Mouse (Mus musculus) spleen, adult 2 months (tissue): ENCODE measurements around the gene Ppp1r9b. TPM values are rescaled to one million over a fixed set of nuclear protein-coding genes. Genes with fewer than 3 reads are reported as not detected.

Source experiments
- DNase-seq, 2 experiments: peaks; one replicate each; pipeline versions ENCODE4 v3.0.0 to v3.0.0-alpha.2; 2012 to 2021; ENCODE audit warnings: low spot score in 2 of 2, low read depth in 1 of 2
- H3K27ac ChIP-seq: fragments of 200-500 bp; 2 replicates; pipeline ENCODE4 v1.5.1; 2012; ENCODE audit warnings: low read length, inconsistent platforms; ENCODE audit not compliant: insufficient read depth
- H3K27me3 ChIP-seq: fragments of 200-500 bp; 2 replicates; pipeline ENCODE4 v1.6.1; 2012; ENCODE audit warnings: mild to moderate bottlenecking, moderate library complexity, low read length, inconsistent platforms; ENCODE audit not compliant: control insufficient read depth, insufficient read depth
- H3K36me3 ChIP-seq: fragments of 200-500 bp; 2 replicates; pipeline ENCODE4 v1.6.1; 2012; ENCODE audit warnings: mild to moderate bottlenecking, low read length, inconsistent platforms; ENCODE audit not compliant: control insufficient read depth, insufficient read depth
- H3K4me1 ChIP-seq: fragments of 200-500 bp; 2 replicates; pipeline ENCODE4 v1.6.1; 2011; ENCODE audit warnings: inconsistent platforms; ENCODE audit not compliant: control insufficient read depth, insufficient read depth, insufficient read length
- H3K4me3 ChIP-seq: fragments of 200-500 bp; 2 replicates; pipeline ENCODE4 v1.5.1; 2011; ENCODE audit warnings: mild to moderate bottlenecking, inconsistent platforms; ENCODE audit not compliant: insufficient read depth, insufficient read length; ENCODE audit errors: extremely low read depth
- CTCF ChIP-seq: fragments of 200-500 bp; IDR thresholded peaks from 2 replicates; pipeline ENCODE4 v1.5.1; 2011; ENCODE audit warnings: mild to moderate bottlenecking, inconsistent platforms; ENCODE audit not compliant: insufficient read depth, insufficient read length, insufficient replicate concordance; ENCODE audit errors: extremely low read depth
- POLR2A ChIP-seq: fragments of 200-500 bp; IDR thresholded peaks from 2 replicates; pipeline ENCODE4 v1.6.1; 2011; ENCODE audit warnings: low read depth, low read length, inconsistent platforms
- WGBS: fragments of 180-500 bp; shearing (Covaris S2); methylation state at CpG from one replicate; pipeline ENCODE4 v1.1.7; 2018; 5-methylcytosine and 5-hydroxymethylcytosine counted together
- polyA plus RNA-seq: library from polyadenylated mRNA; depleted of rRNA; stranded (reverse); fragments of >200 nt; gene quantifications from 2 replicates; pipeline ENCODE4 v1.2.3, GENCODE M21; 2012

Gene Ppp1r9b
- polyA plus RNA-seq, 1 experiment: 51.9 TPM

DNA sequence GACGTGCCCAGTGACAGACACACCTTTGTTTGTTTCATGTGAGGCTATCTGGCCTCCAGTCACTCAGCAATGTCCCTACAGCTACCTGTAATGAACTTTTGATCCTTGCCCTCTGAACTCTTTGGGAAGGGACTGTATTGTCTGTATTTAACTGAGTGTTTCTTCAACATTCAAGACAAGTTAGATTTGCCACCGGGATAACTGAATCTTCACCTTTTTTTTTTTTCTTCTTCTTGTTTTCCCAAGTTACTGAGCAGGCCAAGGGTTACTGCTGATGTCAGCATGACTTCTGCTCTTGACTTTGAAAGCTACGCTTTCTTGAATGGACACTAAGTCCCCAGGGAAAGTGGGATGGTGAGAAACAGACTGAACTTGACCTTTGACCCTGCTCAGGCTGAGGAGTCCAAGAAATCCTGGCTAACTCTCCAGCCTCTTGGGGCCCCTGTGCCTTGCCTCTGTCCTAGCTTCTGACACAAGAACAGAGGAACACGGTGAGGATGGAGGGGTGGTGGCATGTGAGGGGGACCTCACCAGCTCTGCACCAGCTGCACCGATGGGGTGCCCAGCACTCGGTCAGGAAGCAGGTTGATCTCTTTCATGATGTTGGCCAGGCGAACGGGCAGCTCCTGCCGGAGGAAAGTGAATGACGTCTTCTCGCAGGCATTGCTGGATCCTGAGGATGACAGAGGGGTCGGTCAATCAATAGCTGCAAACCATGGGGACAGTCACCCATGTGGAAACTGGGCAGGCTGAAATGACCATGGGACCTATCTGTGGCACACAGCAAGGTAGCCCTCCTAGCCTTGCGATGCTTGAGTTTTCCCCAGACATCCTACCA, 48.2 kb downstream of the Ppp1r9b start:
- H3K27me3 ChIP-seq: no peaks in the 10 kb centered on the region
- no peaks in the 10 kb centered on the region for H3K36me3 ChIP-seq
- no peak overlapping the region for H3K27ac ChIP-seq
- H3K4me3 ChIP-seq: no peak overlapping the region
- peaks cover 3% of the 10 kb centered on the region; the same call in 1 of the 2 replicates for H3K4me1 ChIP-seq
- TF ChIP-seq CTCF (no peak), POLR2A (no peak)
- 91% methylated on average over 13 of the region's 13 CpGs for WGBS
- DNase-seq: no peak

DNA sequence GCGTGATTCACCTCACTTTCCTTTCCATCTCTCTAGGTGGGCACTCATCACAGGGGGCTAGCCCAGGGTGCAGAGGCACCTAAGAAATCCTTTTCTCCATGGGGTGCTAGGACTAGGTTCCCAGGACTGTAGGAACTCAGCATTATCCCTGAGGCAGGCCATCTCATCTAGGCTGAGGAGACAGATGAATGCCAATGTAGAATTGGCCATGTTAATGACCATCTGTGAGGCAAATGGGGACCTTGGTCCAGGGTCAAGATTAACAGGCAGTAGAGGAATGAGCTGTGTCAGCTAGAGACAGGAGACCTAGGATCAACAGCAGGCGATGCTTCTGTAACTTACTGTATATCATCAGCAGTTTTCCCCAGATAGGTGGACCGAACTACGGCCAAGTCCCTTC, 48.9 kb downstream of the Ppp1r9b start:
- Histone ChIP-seq H3K27me3 (no peaks in the 10 kb centered on the region), H3K36me3 (no peaks in the 10 kb centered on the region), H3K4me3 (no peak overlapping the region), H3K27ac (no peak overlapping the region), H3K4me1 (peaks cover 3% of the 10 kb centered on the region; the same call in 1 of the 2 replicates)
- no peak for DNase-seq
- WGBS: 95% methylated on average over 4 of the region's 4 CpGs
- TF ChIP-seq CTCF: no peak
- no peak for TF ChIP-seq POLR2A

- H3K4me3 ChIP-seq: peak overlapping the region; percentile 90
- no peak for DNase-seq
- no peak for TF ChIP-seq CTCF
- no peak for TF ChIP-seq POLR2A
- no peaks in the 10 kb centered on the region for H3K27me3 ChIP-seq
- H3K4me1 ChIP-seq: peaks cover 3% of the 10 kb centered on the region; the same call in 1 of the 2 replicates
- WGBS: 2% methylated on average over 20 of the region's 20 CpGs
- H3K36me3 ChIP-seq: no peaks in the 10 kb centered on the region
- no peak overlapping the region for H3K27ac ChIP-seq
Observed at GRCm38 (mm10) chr11:95040491-95041138, 49.8 kb downstream of the Ppp1r9b start.

DNA sequence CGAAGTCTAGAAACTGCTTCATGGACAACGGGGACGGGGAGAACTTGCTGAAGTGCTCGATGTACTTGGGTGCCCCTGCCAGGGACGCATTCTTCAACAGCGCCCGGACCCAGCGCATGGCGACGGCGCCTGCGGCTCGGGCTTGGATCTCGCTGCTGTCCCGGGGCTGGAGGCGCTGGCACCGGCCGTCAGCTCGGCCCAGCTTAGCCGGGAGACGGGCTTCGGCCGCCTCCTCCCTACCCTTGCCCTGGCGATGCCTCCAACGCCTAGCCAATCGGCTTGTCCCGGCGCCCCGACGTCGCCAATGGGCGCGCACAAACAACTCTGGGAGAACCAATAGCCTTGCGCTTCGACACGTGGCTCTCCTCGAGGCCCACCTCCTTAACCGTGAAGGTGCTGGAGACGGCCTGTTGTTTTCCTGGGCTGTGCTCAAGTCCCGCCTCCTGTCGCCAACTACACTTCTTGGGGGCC, 50.3 kb downstream of the Ppp1r9b start, which contains the start of gene Pdk2:
Gene Pdk2, minus strand, starts transcription at position 216 of the 471 bp plus-strand sequence.
- under 1% methylated on average over 41 of the region's 41 CpGs for WGBS
- 0 out of 2 replicates have a peak within 1 kb of the TSS, but pooled peaks have one; percentile 24 for H3K27ac ChIP-seq
- H3K4me3 ChIP-seq: peak within 1 kb of the TSS; percentile 90
- TF ChIP-seq CTCF (no peak), POLR2A (peak; percentile 47; the same call in 1 of the 2 replicates)
- no peaks in the 10 kb centered on the region for H3K36me3 ChIP-seq
- H3K27me3 ChIP-seq: no peaks in the 10 kb centered on the region
- peak; percentile 87 to 91 for DNase-seq
- H3K4me1 ChIP-seq: peaks cover 3% of the 10 kb centered on the region; the same call in 1 of the 2 replicates

- peaks cover 3% of the 10 kb centered on the region; the same call in 1 of the 2 replicates for H3K4me1 ChIP-seq
- under 1% methylated on average over 11 of the region's 11 CpGs for WGBS
- H3K27ac ChIP-seq: no peak overlapping the region
- no peaks in the 10 kb centered on the region for H3K36me3 ChIP-seq
- H3K4me3 ChIP-seq: peak overlapping the region; percentile 65
- peak; percentile 33; the same call in 1 of the 2 replicates for TF ChIP-seq CTCF
- no peak for TF ChIP-seq POLR2A
- no peaks in the 10 kb centered on the region for H3K27me3 ChIP-seq
- DNase-seq: peak; percentile 31 to 56
Observed at GRCm38 (mm10) chr11:95042096-95042495, 51.3 kb downstream of the Ppp1r9b start.

DNA sequence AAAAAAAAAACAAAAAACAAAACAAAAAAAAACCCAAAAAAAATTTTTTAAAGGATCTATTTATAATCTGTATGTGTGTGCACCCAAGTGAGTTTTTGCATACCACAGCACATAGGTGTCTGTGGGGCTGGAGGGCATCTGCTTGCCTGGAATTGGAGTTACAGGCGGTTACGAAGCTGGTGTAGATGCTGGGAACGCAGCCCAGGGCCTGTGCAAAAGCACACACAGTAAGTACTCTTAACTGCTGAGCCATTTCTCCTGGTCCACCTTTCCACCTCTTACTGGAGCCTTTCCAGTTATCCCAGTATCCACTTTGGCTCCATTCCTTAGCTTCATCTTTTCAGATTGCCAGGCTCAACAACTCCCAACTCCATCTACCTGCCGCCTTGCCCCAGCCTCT, 52.2 kb downstream of the Ppp1r9b start:
- no peak for DNase-seq
- H3K27ac ChIP-seq: no peak overlapping the region
- 92% methylated on average over 4 of the region's 4 CpGs for WGBS
- no peak for TF ChIP-seq POLR2A
- no peak for TF ChIP-seq CTCF
- no peaks in the 10 kb centered on the region for H3K36me3 ChIP-seq
- H3K4me3 ChIP-seq: no peak overlapping the region
- H3K4me1 ChIP-seq: peaks cover 3% of the 10 kb centered on the region; the same call in 1 of the 2 replicates
- no peaks in the 10 kb centered on the region for H3K27me3 ChIP-seq

DNA sequence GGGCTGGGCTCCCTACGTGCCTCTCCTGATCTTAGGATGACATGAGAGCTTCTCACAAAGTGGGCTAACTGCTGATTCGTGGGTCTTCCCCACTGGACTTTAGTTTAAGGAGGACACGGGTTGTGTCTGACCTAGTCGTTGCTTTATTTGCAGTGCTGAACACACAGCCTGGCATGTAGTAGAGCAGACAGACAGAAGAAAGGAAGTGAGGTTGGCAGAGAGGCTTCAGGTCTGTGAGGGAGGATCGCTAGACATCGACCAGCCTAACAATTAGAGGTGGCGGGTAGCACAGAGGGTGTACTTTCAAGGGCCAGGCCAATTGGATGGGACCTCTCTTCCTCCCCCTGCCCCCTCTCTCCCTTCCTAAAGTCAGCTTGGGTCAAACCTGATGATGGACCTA, 52.8 kb downstream of the Ppp1r9b start:
- TF ChIP-seq POLR2A (no peak), CTCF (no peak)
- DNase-seq: no peak
- WGBS: 74% methylated on average over 7 of the region's 7 CpGs
- Histone ChIP-seq H3K27ac (no peak overlapping the region), H3K27me3 (no peaks in the 10 kb centered on the region), H3K4me3 (no peak overlapping the region), H3K4me1 (peaks cover 3% of the 10 kb centered on the region; the same call in 1 of the 2 replicates), H3K36me3 (no peaks in the 10 kb centered on the region)
